Mouse (Mus musculus): Measurements from ENCODE around the gene Palmd. TPM values are rescaled to one million over a fixed set of nuclear protein-coding genes. Genes with fewer than 3 reads are reported as not detected.

Palmd gene
- polyA plus RNA-seq, 2 experiments, result 12.4 to 19.0 TPM

- H3K36me3 ChIP-seq (ENCODE audit: control insufficient read depth, insufficient read depth, low read length), result no peaks in the 10 kb centered on the region
- no peaks in the 10 kb centered on the region for H3K27me3 ChIP-seq (ENCODE audit: control insufficient read depth, insufficient read depth, low read length)
- peak within 1 kb of the TSS; percentile 65 for H3K27ac ChIP-seq (replicated peaks; ENCODE audit: low read depth, low read length)
- ATAC-seq (ENCODE audit: low FRiP score, low read depth) (no peak), DNase-seq (ENCODE audit: low spot score) (no peak)
- H3K9ac ChIP-seq (ENCODE audit: low read depth, low read length, severe bottlenecking), result peak within 1 kb of the TSS; percentile 58
- peak within 1 kb of the TSS; percentile 39 for H3K4me3 ChIP-seq (replicated peaks; ENCODE audit: low read length)
- no peaks in the 10 kb centered on the region for H3K9me3 ChIP-seq (ENCODE audit: control insufficient read depth, low read length)
- WGBS, result 50% methylated on average over 4 of the region's 4 CpGs
- peak within 1 kb of the TSS; percentile 60 for H3K4me2 ChIP-seq (replicated peaks; ENCODE audit: low read depth, low read length, severe bottlenecking)
- no peak for TF ChIP-seq POLR2A (IDR thresholded peaks at IDR 0.05; ENCODE audit: borderline replicate concordance, extremely low read depth, insufficient read depth, insufficient read length)
- peaks cover 6% of the 10 kb centered on the region for H3K4me1 ChIP-seq (ENCODE audit: control insufficient read depth, insufficient read depth, low read length)
Measured at GRCm38 (mm10) chr3:116967967-116968366, 820 bp downstream of the Palmd start, which contains the start of gene 4930455H04Rik. TSS of gene 4930455H04Rik (plus strand) at chr3:116968267.

GRCm38 (mm10) chr3:116967436-116967835, 1.4 kb downstream of the Palmd start:
- H3K4me3 ChIP-seq (replicated peaks; ENCODE audit: low read length), result peak overlapping the region; percentile 39; the same call in 1 of the 2 replicates
- H3K9ac ChIP-seq (ENCODE audit: low read depth, low read length, severe bottlenecking), result no peak overlapping the region
- peak overlapping the region; percentile 60; the same call in 1 of the 2 replicates for H3K4me2 ChIP-seq (replicated peaks; ENCODE audit: low read depth, low read length, severe bottlenecking)
- H3K9me3 ChIP-seq (ENCODE audit: control insufficient read depth, low read length), result no peaks in the 10 kb centered on the region
- no peak for DNase-seq (ENCODE audit: low spot score)
- no peaks in the 10 kb centered on the region for H3K27me3 ChIP-seq (ENCODE audit: control insufficient read depth, insufficient read depth, low read length)
- no peak overlapping the region for H3K27ac ChIP-seq (replicated peaks; ENCODE audit: low read depth, low read length)
- WGBS, result 76% methylated on average over 6 of the region's 6 CpGs
- no peaks in the 10 kb centered on the region for H3K36me3 ChIP-seq (ENCODE audit: control insufficient read depth, insufficient read depth, low read length)
- no peak for ATAC-seq (ENCODE audit: low FRiP score, low read depth)
- no peak for TF ChIP-seq POLR2A (IDR thresholded peaks at IDR 0.05; ENCODE audit: borderline replicate concordance, extremely low read depth, insufficient read depth, insufficient read length)
- peaks cover 6% of the 10 kb centered on the region for H3K4me1 ChIP-seq (ENCODE audit: control insufficient read depth, insufficient read depth, low read length)

- peak overlapping the region; percentile 60; the same call in 1 of the 2 replicates for H3K4me2 ChIP-seq (replicated peaks; ENCODE audit: low read depth, low read length, severe bottlenecking)
- H3K9me3 ChIP-seq (ENCODE audit: control insufficient read depth, low read length), result no peaks in the 10 kb centered on the region
- no peaks in the 10 kb centered on the region for H3K27me3 ChIP-seq (ENCODE audit: control insufficient read depth, insufficient read depth, low read length)
- H3K27ac ChIP-seq (replicated peaks; ENCODE audit: low read depth, low read length), result peak overlapping the region; percentile 65
- no peak for TF ChIP-seq POLR2A (IDR thresholded peaks at IDR 0.05; ENCODE audit: borderline replicate concordance, extremely low read depth, insufficient read depth, insufficient read length)
- peaks cover 6% of the 10 kb centered on the region for H3K4me1 ChIP-seq (ENCODE audit: control insufficient read depth, insufficient read depth, low read length)
- H3K36me3 ChIP-seq (ENCODE audit: control insufficient read depth, insufficient read depth, low read length), result no peaks in the 10 kb centered on the region
- ATAC-seq (ENCODE audit: low FRiP score, low read depth), result peak; percentile 35; the same call in 1 of the 2 replicates
- WGBS, result 50% methylated on average over 6 of the region's 6 CpGs
- H3K4me3 ChIP-seq (replicated peaks; ENCODE audit: low read length), result peak overlapping the region; percentile 39
- DNase-seq (ENCODE audit: low spot score), result peak; percentile 52
- no peak overlapping the region for H3K9ac ChIP-seq (ENCODE audit: low read depth, low read length, severe bottlenecking)
Measured at GRCm38 (mm10) chr3:116966800-116967199, 2.0 kb downstream of the Palmd start.

- Histone ChIP-seq H3K9ac (ENCODE audit: low read depth, low read length, severe bottlenecking) (no peak overlapping the region), H3K4me2 (replicated peaks; ENCODE audit: low read depth, low read length, severe bottlenecking) (no peak overlapping the region), H3K27ac (replicated peaks; ENCODE audit: low read depth, low read length) (no peak overlapping the region), H3K4me1 (ENCODE audit: control insufficient read depth, insufficient read depth, low read length) (peaks cover 6% of the 10 kb centered on the region), H3K4me3 (replicated peaks; ENCODE audit: low read length) (no peak overlapping the region), H3K27me3 (ENCODE audit: control insufficient read depth, insufficient read depth, low read length) (no peaks in the 10 kb centered on the region), H3K9me3 (ENCODE audit: control insufficient read depth, low read length) (no peaks in the 10 kb centered on the region), H3K36me3 (ENCODE audit: control insufficient read depth, insufficient read depth, low read length) (no peaks in the 10 kb centered on the region)
- no peak for TF ChIP-seq POLR2A (IDR thresholded peaks at IDR 0.05; ENCODE audit: borderline replicate concordance, extremely low read depth, insufficient read depth, insufficient read length)
- peak; percentile 80 for ATAC-seq (ENCODE audit: low FRiP score, low read depth)
- 36% methylated on average over 4 of the region's 4 CpGs for WGBS
- DNase-seq (ENCODE audit: low spot score), result peak; percentile 82
Measured at GRCm38 (mm10) chr3:116966225-116966624, 2.6 kb downstream of the Palmd start.

GRCm38 (mm10) chr3:116964426-116964825, 4.4 kb downstream of the Palmd start:
- no peak for TF ChIP-seq POLR2A (IDR thresholded peaks at IDR 0.05; ENCODE audit: borderline replicate concordance, extremely low read depth, insufficient read depth, insufficient read length)
- Histone ChIP-seq H3K27me3 (ENCODE audit: control insufficient read depth, insufficient read depth, low read length) (no peaks in the 10 kb centered on the region), H3K27ac (replicated peaks; ENCODE audit: low read depth, low read length) (no peak overlapping the region), H3K4me3 (replicated peaks; ENCODE audit: low read length) (no peak overlapping the region), H3K9me3 (ENCODE audit: control insufficient read depth, low read length) (no peaks in the 10 kb centered on the region), H3K4me1 (ENCODE audit: control insufficient read depth, insufficient read depth, low read length) (peaks cover 6% of the 10 kb centered on the region), H3K4me2 (replicated peaks; ENCODE audit: low read depth, low read length, severe bottlenecking) (no peak overlapping the region), H3K36me3 (ENCODE audit: control insufficient read depth, insufficient read depth, low read length) (no peaks in the 10 kb centered on the region), H3K9ac (ENCODE audit: low read depth, low read length, severe bottlenecking) (no peak overlapping the region)
- DNase-seq (ENCODE audit: low spot score) (no peak), ATAC-seq (ENCODE audit: low FRiP score, low read depth) (no peak)
- WGBS, result 78% methylated on average over 9 of the region's 9 CpGs

Data from limb, embryonic 14.5 days (tissue).